Mouse (Mus musculus): ENCODE results near the gene Cdh12.

- TF ChIP-seq CTCF (IDR thresholded peaks at IDR 0.05) (no peak), POLR2A (IDR thresholded peaks at IDR 0.05; ENCODE audit: insufficient read depth, low read depth, low read length) (no peak), EP300 (IDR thresholded peaks at IDR 0.05; ENCODE audit: insufficient read depth, low read depth, low read length) (no peak)
Observed at GRCm38 (mm10) chr15:21110874-21111603, 662.0 kb downstream of the Cdh12 start.
